Mouse (Mus musculus) gastrocnemius, postnatal 36 days (tissue): ENCODE results near the gene Gm49380. TPM values are rescaled to one million over a fixed set of nuclear protein-coding genes. Genes with fewer than 3 reads are reported as not detected.
A peak's percentile ranks its signal among the peaks of the same experiment; 100 is the strongest.

ENCODE experiments used
- DNase-seq, 2 experiments: peaks; one replicate each; pipeline ENCODE4 v3.0.0; 2022
- intact Hi-C: fragments of 180-260 bp; cut with DNase I; formaldehyde crosslinking; loops from one replicate; pipeline ENCODE4 v1.15.1; 2025
- long read RNA-seq, 2 experiments: library from polyadenylated mRNA; stranded (forward); transcript quantifications; one replicate each; pipeline ENCODE4 v2.0.0; 2021
- total RNA-seq, 2 experiments: library from RNA; stranded (reverse); gene quantifications; 2 replicates each; pipeline ENCODE4 v1.2.3; 2021

Gene Gm49380
- 1 to 10 TPM in 1 of 2 experiments, under 1 TPM in 1; 0.57 to 1.3 TPM for total RNA-seq
- long read RNA-seq, experiment 1, partial matches to known transcripts = 0 of 31 reads
- long read RNA-seq, experiment 1, other reads (novel, unspliced or antisense) = 31 of 31 reads
- long read RNA-seq, experiment 2, partial matches to known transcripts = 0 of 30 reads
- long read RNA-seq, experiment 2, other reads (novel, unspliced or antisense) = 30 of 30 reads

- DNase-seq = peak; percentile 87 to 95
- intact Hi-C loops = no loop called here
These were observed at the start of gene Gm49380, which contains the start of gene Rnf26 for GRCm38 (mm10) chr9:44113105-44113789. TSS of gene Gm49380 (minus strand) at chr9:44113500. TSS of gene Rnf26 (minus strand) at chr9:44113517.

DNA sequence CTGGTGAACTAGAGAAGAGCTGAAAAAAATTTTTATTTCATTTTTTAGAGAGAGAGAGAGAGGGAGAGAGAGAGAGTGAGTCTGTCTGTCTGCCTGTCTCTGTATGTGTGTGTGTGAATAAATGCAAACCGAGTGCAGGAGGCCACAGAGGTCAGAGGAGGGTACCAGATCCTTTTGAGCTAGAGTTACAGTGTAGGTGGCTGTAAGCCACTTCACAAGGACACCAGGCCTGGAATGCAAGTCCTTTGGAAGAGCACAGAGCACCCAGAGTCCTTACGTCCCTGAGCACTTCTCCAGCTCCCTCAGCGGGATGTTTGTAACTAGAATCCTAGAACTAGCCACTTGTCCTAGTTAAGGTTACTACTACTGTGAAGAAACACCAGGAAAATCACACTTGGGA, 46.6 kb upstream of the Gm49380 start:
- intact Hi-C loops = no loop called here
- DNase-seq = no peak

- no peak for DNase-seq
- intact Hi-C loops = no loop called here
These were observed 34.0 kb upstream of the Gm49380 start for GRCm38 (mm10) chr9:44147290-44147689.

GRCm38 (mm10) chr9:44144718-44145060, 31.4 kb upstream of the Gm49380 start:
- intact Hi-C loops = no loop called here
- DNase-seq = no peak

GRCm38 (mm10) chr9:44144023-44144717, 30.9 kb upstream of the Gm49380 start:
- no peak for DNase-seq
- intact Hi-C loops = no loop called here

DNA sequence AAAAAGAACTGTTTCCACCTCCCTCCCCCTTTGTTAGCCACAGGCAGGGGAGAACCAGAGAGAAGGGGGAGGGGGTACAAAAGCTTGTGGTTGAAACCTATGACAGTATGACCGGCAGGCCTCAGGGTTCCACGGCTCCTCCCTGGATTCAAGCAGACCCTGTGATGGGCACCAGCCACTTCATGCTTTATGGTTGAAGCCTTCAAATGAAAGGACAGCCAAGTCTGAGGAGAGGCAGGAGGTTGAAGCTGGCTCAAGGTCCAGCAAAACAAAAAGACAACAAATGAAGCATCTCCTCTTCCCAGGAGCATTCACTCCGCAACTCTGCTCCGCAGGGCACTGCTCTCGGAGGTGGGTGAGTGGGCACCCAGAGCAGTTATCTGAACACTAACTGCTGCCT, 30.1 kb upstream of the Gm49380 start:
- no peak for DNase-seq
- intact Hi-C loops = no loop called here

- intact Hi-C loops = no loop called here
These were observed 28.7 kb upstream of the Gm49380 start for GRCm38 (mm10) chr9:44141951-44142350.

DNA sequence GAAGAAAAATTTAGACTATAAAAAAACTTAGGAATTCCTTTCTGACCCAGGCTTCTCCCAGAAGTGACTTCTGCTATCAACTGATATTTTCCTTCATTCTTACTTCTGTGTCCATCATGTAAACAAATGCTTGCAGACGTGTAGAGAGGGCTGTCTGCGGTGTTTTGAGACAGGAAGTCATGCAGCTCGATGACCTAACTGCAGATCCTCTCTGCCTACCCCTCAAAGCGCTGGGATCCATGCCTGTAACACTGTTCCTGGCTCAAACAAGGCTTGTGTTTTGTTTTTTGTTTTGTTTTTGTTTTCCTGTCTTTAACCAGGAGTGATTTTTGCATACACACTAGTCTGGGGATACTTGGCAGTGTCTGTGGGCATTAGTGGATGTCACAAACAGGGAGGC, 24.5 kb upstream of the Gm49380 start:
- intact Hi-C loops = loop anchor here (10.0 kb wide), 1 partner anchor 97 kb away; the partner anchor contains the start of gene Cbl
- no peak for DNase-seq

More at GRCm38 (mm10) chr9:44141951-44142350, 28.7 kb upstream of the Gm49380 start:
- no peak for DNase-seq

- DNase-seq = no peak
- intact Hi-C loops = loop anchor here (10.0 kb wide), 1 partner anchor 99 kb away; the partner anchor contains the start of gene Cbl
These were observed 22.6 kb upstream of the Gm49380 start for GRCm38 (mm10) chr9:44135731-44136411.

DNA sequence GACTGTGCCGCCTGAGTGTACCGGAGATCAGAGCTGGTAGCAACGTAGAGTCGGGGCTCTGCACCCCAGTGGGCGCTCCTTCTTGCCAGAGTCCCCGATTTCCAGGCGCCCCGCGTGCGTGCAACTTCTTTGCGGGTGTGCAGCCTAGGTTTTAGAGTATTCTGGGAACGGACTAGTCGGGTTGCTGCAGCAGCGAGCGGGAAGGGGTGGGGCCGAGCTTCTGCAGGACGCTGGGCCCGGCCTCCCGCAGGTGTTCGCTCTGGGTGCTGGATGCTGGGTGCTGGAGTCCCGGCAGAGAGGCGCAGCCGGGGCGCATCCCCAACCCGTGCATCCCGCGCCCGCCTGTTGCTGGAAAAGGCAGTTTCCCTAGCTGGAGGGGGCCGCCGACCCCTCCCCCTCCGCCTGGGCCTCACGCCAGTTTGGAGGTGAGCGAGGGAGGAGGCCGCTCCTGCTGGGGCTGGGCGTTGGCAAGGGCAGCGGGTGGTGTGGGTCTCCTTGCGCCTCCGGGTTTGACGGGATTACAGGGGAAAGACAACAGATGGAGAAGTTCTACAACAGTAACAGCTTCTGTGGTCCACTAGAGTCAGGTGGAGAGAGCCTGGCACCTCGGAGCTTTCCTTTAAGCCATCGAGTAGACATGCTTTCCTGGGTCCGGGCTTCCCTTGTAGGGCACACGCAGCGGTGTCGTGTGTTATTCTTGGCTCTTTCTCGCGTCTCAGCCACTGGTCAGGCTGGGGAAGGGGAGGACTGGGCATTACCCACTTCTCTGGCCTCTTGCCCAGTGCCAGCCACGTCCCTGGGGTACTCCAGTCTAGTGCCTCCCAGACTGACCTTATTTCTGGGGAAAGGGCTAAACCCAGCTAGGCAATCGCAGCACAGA, 21.8 kb upstream of the Gm49380 start:
- intact Hi-C loops = loop anchor here (5.0 to 10.0 kb wide), 2 partner anchors 37 to 100 kb away; partner anchors contain the start of gene Cbl
- DNase-seq = peak in 1 of 2 experiments; percentile 50

- DNase-seq = peak; percentile 57 to 64
- intact Hi-C loops = loop anchor here (5.0 to 10.0 kb wide), 2 partner anchors 38 to 101 kb away; partner anchors contain the start of gene Cbl
These were observed 21.0 kb upstream of the Gm49380 start, which contains the start of gene Mcam for GRCm38 (mm10) chr9:44134101-44134850. TSS of gene Mcam (plus strand) at chr9:44134469.

- intact Hi-C loops = loop anchor here (5.0 to 10.0 kb wide), 2 partner anchors 39 to 102 kb away; partner anchors contain the start of gene Cbl
- no peak for DNase-seq
These were observed 20.0 kb upstream of the Gm49380 start for GRCm38 (mm10) chr9:44133287-44133686.

DNA sequence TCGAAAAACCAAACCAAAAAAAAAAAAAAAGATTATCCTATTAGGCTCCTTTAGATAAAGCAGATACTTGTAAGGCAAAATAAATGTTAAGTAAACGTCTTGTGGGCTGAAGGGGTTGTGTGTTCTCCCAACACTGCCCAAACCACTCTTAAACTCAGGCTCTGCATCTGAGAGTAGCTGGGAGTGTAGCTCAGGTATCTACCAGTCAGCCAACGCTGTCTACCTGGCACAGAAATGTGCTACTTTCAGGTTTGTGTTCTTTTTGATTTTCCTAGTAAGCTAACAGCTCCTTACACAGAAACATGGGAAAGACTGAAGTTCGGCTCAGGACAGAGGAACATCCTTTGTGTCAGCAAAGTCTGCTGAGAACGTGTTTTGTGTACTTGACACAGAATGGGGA, 18.9 kb upstream of the Gm49380 start:
- no peak for DNase-seq
- intact Hi-C loops = loop anchor here (5.0 to 10.0 kb wide), 2 partner anchors 40 to 103 kb away; partner anchors contain the start of gene Cbl

DNA sequence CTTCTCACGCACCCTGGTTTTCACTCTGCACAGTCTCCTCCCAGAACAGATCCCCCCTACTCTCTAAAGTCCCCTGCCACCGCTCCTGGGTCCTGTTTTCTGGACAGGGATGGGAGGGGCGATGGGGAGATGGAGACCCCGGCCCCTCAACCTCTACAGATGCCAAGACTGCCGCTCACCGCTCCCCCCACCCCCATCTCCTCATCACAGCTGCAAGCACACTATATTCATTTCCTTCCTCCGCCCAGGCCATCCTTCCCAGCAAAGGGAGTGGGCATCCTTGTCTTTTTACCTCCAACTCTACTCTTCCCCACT, 17.9 kb upstream of the Gm49380 start:
- DNase-seq = no peak
- intact Hi-C loops = loop anchor here (5.0 to 10.0 kb wide), 2 partner anchors 41 to 104 kb away; partner anchors contain the start of gene Cbl

DNA sequence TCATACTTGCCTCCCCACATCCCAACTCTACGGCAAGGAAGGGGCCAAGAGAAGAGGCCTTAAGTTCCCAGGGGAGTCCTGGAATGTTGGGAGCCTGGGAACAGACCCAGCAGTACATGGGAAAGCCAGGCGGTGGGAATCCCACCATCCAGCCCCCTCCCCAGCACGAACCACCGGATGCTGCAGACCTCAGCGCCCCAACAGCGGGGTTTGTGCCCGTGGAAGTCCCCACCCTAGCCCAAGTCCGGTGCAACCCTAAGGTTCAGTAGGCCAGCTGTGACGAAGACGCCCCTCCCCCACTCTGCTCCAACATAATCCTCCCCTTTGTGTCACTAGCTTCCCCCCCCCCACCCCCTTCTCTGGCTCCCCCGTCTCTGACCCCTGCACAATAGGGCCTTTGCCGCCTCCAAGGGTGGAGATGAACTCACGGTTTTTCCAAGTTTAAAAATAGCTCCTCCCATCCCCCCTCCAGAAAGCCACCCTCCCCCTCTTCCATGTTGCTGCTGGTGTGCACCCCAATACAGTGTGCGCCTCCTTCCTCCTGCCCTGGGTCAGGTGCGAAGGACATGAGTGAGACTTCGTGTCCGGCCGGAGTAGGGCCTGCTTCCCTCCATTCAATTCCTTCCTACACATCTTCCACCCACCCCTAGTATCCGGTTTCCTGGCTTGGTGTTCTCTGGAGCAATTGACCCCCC, 17.4 kb upstream of the Gm49380 start:
- peak; percentile 17 to 26 for DNase-seq
- intact Hi-C loops = loop anchor here (5.0 to 10.0 kb wide), 2 partner anchors 42 to 104 kb away; partner anchors contain the start of gene Cbl

DNA sequence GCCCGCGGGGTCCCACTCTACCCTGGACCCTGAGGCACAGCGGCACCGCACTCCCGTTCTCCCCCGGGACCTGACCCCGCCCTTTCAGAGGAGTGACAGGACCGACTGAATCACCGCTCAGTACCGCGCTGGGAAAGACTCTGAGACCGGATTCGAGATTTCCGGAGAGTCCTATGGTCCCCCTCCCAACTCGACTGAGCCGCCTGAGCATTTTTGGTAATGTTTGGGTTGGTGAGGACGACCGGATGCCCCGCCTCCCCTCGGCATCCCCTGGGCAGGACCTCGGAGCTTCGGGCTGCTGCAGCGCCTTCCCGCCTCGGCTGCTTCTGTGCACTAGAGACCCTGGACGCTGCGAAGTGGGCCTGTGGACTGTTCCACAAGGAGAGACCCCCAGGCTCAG, 16.7 kb upstream of the Gm49380 start:
- intact Hi-C loops = loop anchor here (5.0 to 10.0 kb wide), 2 partner anchors 42 to 105 kb away; partner anchors contain the start of gene Cbl
- peak; percentile 62 to 68 for DNase-seq

DNA sequence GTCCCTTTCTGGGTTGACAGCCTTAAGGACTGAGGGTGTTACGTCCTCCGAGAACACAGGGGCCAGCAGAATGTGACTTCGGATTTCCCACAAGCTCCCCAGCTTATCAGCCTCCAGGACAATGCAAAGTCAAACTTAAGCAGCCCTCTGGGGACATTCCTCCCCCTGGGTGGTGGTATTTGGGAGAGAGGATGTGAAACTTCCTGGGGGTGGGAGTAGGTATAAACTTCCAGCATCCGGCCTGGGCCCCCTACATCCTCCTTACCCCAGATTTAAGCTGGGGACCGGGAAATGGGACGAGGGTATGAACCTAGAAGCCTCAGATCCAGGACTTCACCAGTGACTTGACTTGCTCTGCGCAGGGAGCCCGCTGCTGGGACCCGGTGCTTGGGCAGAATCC, 16.3 kb upstream of the Gm49380 start:
- no peak for DNase-seq
- intact Hi-C loops = loop anchor here (5.0 to 10.0 kb wide), 3 partner anchors 43 to 258 kb away; partner anchors contain the start of gene Cbl

- intact Hi-C loops = loop anchor here (5.0 kb wide), 1 partner anchor 260 kb away; no protein-coding TSS in a partner anchor
- DNase-seq = peak in 1 of 2 experiments; percentile 23
These were observed 14.1 kb upstream of the Gm49380 start for GRCm38 (mm10) chr9:44127351-44127801.
